Mouse (Mus musculus): ENCODE data around the gene B230307C23Rik.

DNA sequence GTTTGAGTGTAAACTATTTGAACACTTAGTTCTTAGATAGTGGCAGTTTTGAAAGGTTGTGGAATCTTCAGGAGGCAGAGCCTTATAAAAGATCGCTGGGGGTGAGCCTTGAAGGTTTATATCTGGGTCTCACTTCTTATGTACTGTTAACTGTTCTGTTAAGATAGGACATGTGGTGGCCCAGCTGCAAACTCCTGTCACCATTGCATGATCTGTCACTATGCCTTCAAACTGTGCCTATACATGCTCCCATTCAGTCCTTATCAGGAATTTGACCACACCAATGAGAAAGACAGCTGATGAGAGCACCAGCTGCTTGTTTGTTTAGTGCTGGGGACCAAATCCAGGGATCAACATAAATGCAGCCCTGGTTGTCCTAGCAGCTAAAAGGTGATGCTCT lies 19.8 kb upstream of the B230307C23Rik start:
- TF ChIP-seq HCFC1 (IDR thresholded peaks at IDR 0.05; ENCODE audit: borderline replicate concordance, insufficient read depth, low read length) (no peak), ZNF384 (IDR thresholded peaks at IDR 0.05; ENCODE audit: low read depth, low read length) (no peak), MAFK (IDR thresholded peaks at IDR 0.05; ENCODE audit: insufficient read depth, low read depth, low read length) (no peak)
